Mouse (Mus musculus) ES-E14 (cell line): ENCODE data around the gene Dcps.

Experiments used
- CHD2 ChIP-seq: IDR thresholded peaks from 2 replicates; pipeline ENCODE4 v1.6.1; 2014; ENCODE audit warnings: mild to moderate bottlenecking, low read depth, low read length, inconsistent platforms
- HCFC1 ChIP-seq: IDR thresholded peaks from 2 replicates; pipeline ENCODE4 v1.6.1; 2012; ENCODE audit warnings: low read length, inconsistent platforms, borderline replicate concordance; ENCODE audit not compliant: insufficient read depth
- ZC3H11A ChIP-seq: IDR thresholded peaks from 2 replicates; pipeline ENCODE4 v1.6.1; 2012; ENCODE audit warnings: low read depth, mild to moderate bottlenecking, inconsistent platforms, low read length, borderline replicate concordance
- ZNF384 ChIP-seq: IDR thresholded peaks from 2 replicates; pipeline ENCODE4 v1.6.1; 2012; ENCODE audit warnings: low read depth, low read length, inconsistent platforms

- TF ChIP-seq ZNF384, result no peak
- no peak for TF ChIP-seq ZC3H11A
- no peak for TF ChIP-seq CHD2
- no peak for TF ChIP-seq HCFC1
These were observed 30.0 kb downstream of the Dcps start for GRCm38 (mm10) chr9:35145829-35146228.
